Mouse (Mus musculus): ENCODE data around the gene Lrrc20. TPM values are rescaled to one million over a fixed set of nuclear protein-coding genes. Genes with fewer than 3 reads are reported as not detected.

Lrrc20 gene
- polyA plus RNA-seq, 1 experiment from 2014 or later = 5.1 TPM

GRCm38 (mm10) chr10:61624771-61625170 is 149.2 kb downstream of the Lrrc20 start:
- peaks cover 7% of the 10 kb centered on the region for H3K4me1 ChIP-seq (ENCODE audit: control insufficient read depth, low read depth, low read length)
- H3K9ac ChIP-seq (ENCODE audit: low read depth, low read length) = no peak overlapping the region
- H3K36me3 ChIP-seq (ENCODE audit: control insufficient read depth, insufficient read depth) = no peaks in the 10 kb centered on the region
- no peak overlapping the region for H3K4me3 ChIP-seq (ENCODE audit: low read depth, low read length)
- no peak for ATAC-seq (ENCODE audit: low read depth)
- WGBS (ENCODE audit: insufficient replicate concordance) = 28% methylated on average over 5 of the region's 5 CpGs
- peaks cover 18% of the 10 kb centered on the region for H3K27me3 ChIP-seq (ENCODE audit: control insufficient read depth, insufficient read depth, low read depth, low read length)
- no peak overlapping the region for H3K4me2 ChIP-seq (ENCODE audit: low read depth, low read length)
- H3K27ac ChIP-seq (ENCODE audit: low read length) = no peak overlapping the region
- no peaks in the 10 kb centered on the region for H3K9me3 ChIP-seq (replicated peaks; ENCODE audit: control insufficient read depth, low read length)

GRCm38 (mm10) chr10:61625381-61626257 is 150.0 kb downstream of the Lrrc20 start:
- H3K4me2 ChIP-seq (ENCODE audit: low read depth, low read length) = peak overlapping the region; percentile 58
- no peak overlapping the region for H3K9ac ChIP-seq (ENCODE audit: low read depth, low read length)

GRCm38 (mm10) chr10:61626551-61626950 is 150.9 kb downstream of the Lrrc20 start:
- H3K4me3 ChIP-seq (ENCODE audit: low read depth, low read length) = no peak overlapping the region
- no peak for ATAC-seq (ENCODE audit: low read depth)
- H3K36me3 ChIP-seq (ENCODE audit: control insufficient read depth, insufficient read depth) = no peaks in the 10 kb centered on the region
- no peak overlapping the region for H3K27ac ChIP-seq (ENCODE audit: low read length)
- WGBS (ENCODE audit: insufficient replicate concordance) = 65% methylated on average over 3 of the region's 3 CpGs
- H3K9ac ChIP-seq (ENCODE audit: low read depth, low read length) = no peak overlapping the region
- H3K27me3 ChIP-seq (ENCODE audit: control insufficient read depth, insufficient read depth, low read depth, low read length) = peaks cover 18% of the 10 kb centered on the region
- H3K4me1 ChIP-seq (ENCODE audit: control insufficient read depth, low read depth, low read length) = peaks cover 7% of the 10 kb centered on the region
- H3K4me2 ChIP-seq (ENCODE audit: low read depth, low read length) = no peak overlapping the region
- no peaks in the 10 kb centered on the region for H3K9me3 ChIP-seq (replicated peaks; ENCODE audit: control insufficient read depth, low read length)

More at GRCm38 (mm10) chr10:61625381-61626257, 150.0 kb downstream of the Lrrc20 start:
- H3K27ac ChIP-seq (ENCODE audit: low read length) = no peak overlapping the region
- ATAC-seq (ENCODE audit: low read depth) = no peak
- peaks cover 18% of the 10 kb centered on the region for H3K27me3 ChIP-seq (ENCODE audit: control insufficient read depth, insufficient read depth, low read depth, low read length)
- no peaks in the 10 kb centered on the region for H3K9me3 ChIP-seq (replicated peaks; ENCODE audit: control insufficient read depth, low read length)
- 2% methylated on average over 74 of the region's 74 CpGs for WGBS (ENCODE audit: insufficient replicate concordance)
- H3K4me3 ChIP-seq (ENCODE audit: low read depth, low read length) = peak overlapping the region; percentile 41
- H3K36me3 ChIP-seq (ENCODE audit: control insufficient read depth, insufficient read depth) = no peaks in the 10 kb centered on the region
- H3K4me1 ChIP-seq (ENCODE audit: control insufficient read depth, low read depth, low read length) = peaks cover 7% of the 10 kb centered on the region

- no peak overlapping the region for H3K4me2 ChIP-seq (ENCODE audit: low read depth, low read length)
- H3K27ac ChIP-seq (ENCODE audit: low read length) = no peak overlapping the region
- peaks cover 18% of the 10 kb centered on the region for H3K27me3 ChIP-seq (ENCODE audit: control insufficient read depth, insufficient read depth, low read depth, low read length)
- no peaks in the 10 kb centered on the region for H3K9me3 ChIP-seq (replicated peaks; ENCODE audit: control insufficient read depth, low read length)
- no peak overlapping the region for H3K4me3 ChIP-seq (ENCODE audit: low read depth, low read length)
- H3K9ac ChIP-seq (ENCODE audit: low read depth, low read length) = no peak overlapping the region
- H3K4me1 ChIP-seq (ENCODE audit: control insufficient read depth, low read depth, low read length) = peaks cover 7% of the 10 kb centered on the region
- no peak for ATAC-seq (ENCODE audit: low read depth)
- H3K36me3 ChIP-seq (ENCODE audit: control insufficient read depth, insufficient read depth) = no peaks in the 10 kb centered on the region
- 62% methylated on average over 15 of the region's 15 CpGs for WGBS (ENCODE audit: insufficient replicate concordance)
Measured at GRCm38 (mm10) chr10:61627195-61627937, 151.8 kb downstream of the Lrrc20 start.

GRCm38 (mm10) chr10:61627938-61628250 is 152.3 kb downstream of the Lrrc20 start:
- Histone ChIP-seq H3K36me3 (ENCODE audit: control insufficient read depth, insufficient read depth) (no peaks in the 10 kb centered on the region), H3K9ac (ENCODE audit: low read depth, low read length) (no peak overlapping the region), H3K27ac (ENCODE audit: low read length) (no peak overlapping the region), H3K27me3 (ENCODE audit: control insufficient read depth, insufficient read depth, low read depth, low read length) (peaks cover 18% of the 10 kb centered on the region), H3K4me3 (ENCODE audit: low read depth, low read length) (no peak overlapping the region), H3K4me2 (ENCODE audit: low read depth, low read length) (no peak overlapping the region), H3K4me1 (ENCODE audit: control insufficient read depth, low read depth, low read length) (peaks cover 7% of the 10 kb centered on the region), H3K9me3 (replicated peaks; ENCODE audit: control insufficient read depth, low read length) (no peaks in the 10 kb centered on the region)
- WGBS (ENCODE audit: insufficient replicate concordance) = 66% methylated on average over 4 of the region's 4 CpGs
- ATAC-seq (ENCODE audit: low read depth) = no peak

Other genes starting within 250 kb of the Lrrc20 start
- gene Adamts14, start 202.4 kb upstream of the Lrrc20 start, polyA plus RNA-seq (2015; fragmentation: Nextera tagmentation; extraction: Ambion mirVana) = 0.23 and 0.40 TPM in 2 replicates
- gene Prf1, start 178.0 kb upstream of the Lrrc20 start, polyA plus RNA-seq (2015; fragmentation: Nextera tagmentation; extraction: Ambion mirVana) = 0.13 TPM in 1 of 2 replicates, not detected in the other
- 6.3 and 6.5 TPM in 2 replicates for gene Pald1, start 92.3 kb upstream of the Lrrc20 start, polyA plus RNA-seq (2015; fragmentation: Nextera tagmentation; extraction: Ambion mirVana)
- gene Nodal, start 57.8 kb upstream of the Lrrc20 start, polyA plus RNA-seq (2015; fragmentation: Nextera tagmentation; extraction: Ambion mirVana) = 0.46 and 0.88 TPM in 2 replicates
- gene Eif4ebp2, start 23.1 kb upstream of the Lrrc20 start, polyA plus RNA-seq (2015; fragmentation: Nextera tagmentation; extraction: Ambion mirVana) = 36.4 and 39.4 TPM in 2 replicates
- gene Npffr1, start 119.7 kb downstream of the Lrrc20 start, polyA plus RNA-seq (2015; fragmentation: Nextera tagmentation; extraction: Ambion mirVana) = not detected in 2 replicates
- 84.5 and 88.1 TPM in 2 replicates for gene Ppa1, start 172.8 kb downstream of the Lrrc20 start, polyA plus RNA-seq (2015; fragmentation: Nextera tagmentation; extraction: Ambion mirVana)
- 66.6 and 67.0 TPM in 2 replicates for gene Sar1a, start 204.5 kb downstream of the Lrrc20 start, polyA plus RNA-seq (2015; fragmentation: Nextera tagmentation; extraction: Ambion mirVana)
- 10.7 and 12.8 TPM in 2 replicates for gene Tysnd1, start 219.7 kb downstream of the Lrrc20 start, polyA plus RNA-seq (2015; fragmentation: Nextera tagmentation; extraction: Ambion mirVana)
- gene Aifm2, start 239.5 kb downstream of the Lrrc20 start, polyA plus RNA-seq (2015; fragmentation: Nextera tagmentation; extraction: Ambion mirVana) = 5.6 and 6.0 TPM in 2 replicates